Mouse (Mus musculus) fibroblast of lung, adult 2 months (primary cell): ENCODE measurements at regions not wholly inside any gene's neighbourhood (a gene's known extent, or its start where the extent isn't known, plus 50 kb on each side); places are given as distances from the start of the nearest gene placed in this dataset.
A peak's percentile ranks its signal among the peaks of the same experiment; 100 is the strongest.

ENCODE experiments used
- DNase-seq: peaks from one replicate; pipeline ENCODE4 v3.0.0-alpha.2; 2011; ENCODE audit warnings: low read depth

DNA sequence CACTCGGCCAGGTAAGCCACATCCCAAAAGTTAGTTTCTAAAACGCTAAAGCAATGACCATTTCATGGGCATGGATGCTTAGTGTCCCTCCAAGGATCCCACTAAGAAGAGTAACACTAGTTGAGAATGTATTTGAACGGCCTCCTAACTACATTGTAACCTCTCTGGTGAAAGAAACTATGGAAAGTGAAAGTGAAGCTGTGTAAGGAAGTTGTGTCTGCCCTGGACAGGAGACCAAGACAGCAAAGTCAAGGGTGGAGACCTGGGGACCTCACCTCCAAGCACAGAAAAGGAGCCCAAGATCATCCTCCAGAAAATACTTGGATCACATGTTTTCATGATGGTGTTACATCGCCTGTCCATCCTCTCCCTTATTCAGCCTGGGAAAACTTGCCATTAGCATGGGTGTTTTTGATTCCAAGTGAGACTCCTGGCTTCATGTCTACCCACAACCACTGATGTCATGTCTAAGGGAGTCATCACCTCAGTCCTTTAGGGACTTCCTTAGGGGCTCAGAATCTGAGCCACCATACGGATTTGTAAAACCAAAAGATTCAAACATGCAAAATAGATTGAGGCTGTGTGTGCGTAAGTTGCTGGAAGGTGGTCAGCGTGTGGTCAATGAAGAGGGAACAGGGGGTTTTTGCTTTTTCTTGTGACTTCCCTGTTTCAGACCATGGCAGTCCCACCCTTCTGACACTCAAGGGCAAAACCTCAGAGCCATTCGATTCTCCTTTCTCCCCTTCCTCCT, 62.4 kb upstream of the 1700016C15Rik start:
- no peak for DNase-seq

- no peak for DNase-seq
Observed at GRCm38 (mm10) chr1:177670576-177670975, 59.0 kb upstream of the 1700016C15Rik start.

DNA sequence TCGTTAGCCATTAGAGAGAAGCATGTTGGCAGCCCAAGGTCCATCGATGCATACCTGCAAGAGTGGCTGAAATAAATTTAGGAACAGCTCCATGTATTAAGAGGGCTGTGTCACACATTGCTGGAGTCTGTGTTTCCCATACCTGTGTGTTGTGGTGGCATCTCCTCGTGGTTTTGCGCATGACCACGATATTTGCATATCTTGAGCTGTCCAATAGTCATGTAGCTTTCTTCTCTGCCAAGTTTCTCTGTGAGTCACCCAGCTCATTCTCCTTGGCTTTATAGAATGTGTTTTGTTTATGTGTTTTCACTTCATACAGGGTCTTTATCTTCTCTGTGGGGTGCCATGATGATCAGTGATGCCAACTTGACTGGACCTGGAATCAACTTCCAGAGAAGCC, 53.0 kb upstream of the 1700016C15Rik start:
- peak; percentile 45 for DNase-seq

- no peak for DNase-seq
Observed at GRCm38 (mm10) chr1:177678832-177679231, 50.8 kb upstream of the 1700016C15Rik start.
